1 mouse cellular context compared by ENCODE assay signal in genomic region chr2:25124411-25124810, GRCm38 (mm10).
TF ChIP-seq lines count a peak whose summit lies in the region.

No protein-coding gene starts in this region.

TF ChIP-seq in CH12.LX, 34 proteins besides CTCF, POLR2A, EP300 and RAD21 (continued from another document):
- no peak for TF ChIP-seq MAX (IDR thresholded peaks at IDR 0.05; ENCODE audit: low read length)
- no peak for TF ChIP-seq ELF1 (IDR thresholded peaks at IDR 0.05; ENCODE audit: low read depth, low read length)
- no peak for TF ChIP-seq NELFE (IDR thresholded peaks at IDR 0.05; ENCODE audit: low read depth, low read length)
- no peak for TF ChIP-seq JUND (conservative IDR thresholded peaks at IDR 0.05; ENCODE audit: low read depth, low read length)
